Mouse (Mus musculus) hindbrain, embryonic 16.5 days (tissue): ENCODE measurements around the gene Foxr1. TPM values are rescaled to one million over a fixed set of nuclear protein-coding genes. Genes with fewer than 3 reads are reported as not detected.

Experiments used
- ATAC-seq: fragments of 200-750 bp; cut with Nextera tagmentation; 2 replicates; pipeline ENCODE4 v1.8.0; 2017; ENCODE audit warnings: moderate TSS enrichment, moderate library complexity
- H3K27ac ChIP-seq: fragments of 300-500 bp; sonication (generic); 2 replicates; pipeline ENCODE4 v1.5.1; 2014; ENCODE audit warnings: low read depth, mild to moderate bottlenecking, control low read depth, low read length, moderate library complexity
- H3K27me3 ChIP-seq: fragments of 300-500 bp; sonication (generic); replicated peaks from 2 replicates; pipeline ENCODE4 v1.6.1; 2014; ENCODE audit warnings: low read length; ENCODE audit not compliant: control insufficient read depth, insufficient read depth
- H3K36me3 ChIP-seq: fragments of 300-500 bp; sonication (generic); 2 replicates; pipeline ENCODE4 v1.6.1; 2014; ENCODE audit warnings: mild to moderate bottlenecking, low read length, moderate library complexity, mixed read lengths; ENCODE audit not compliant: control insufficient read depth, insufficient read depth
- H3K4me1 ChIP-seq: fragments of 300-500 bp; sonication (generic); 2 replicates; pipeline ENCODE4 v1.6.1; 2014; ENCODE audit warnings: low read depth, low read length; ENCODE audit not compliant: control insufficient read depth, insufficient read depth
- H3K4me2 ChIP-seq: fragments of 300-500 bp; sonication (generic); 2 replicates; pipeline ENCODE4 v1.6.1; 2014; ENCODE audit warnings: mild to moderate bottlenecking, low read length, control low read depth, moderate library complexity
- H3K4me3 ChIP-seq: fragments of 300-500 bp; sonication (generic); 2 replicates; pipeline ENCODE4 v1.5.1; 2014; ENCODE audit warnings: mild to moderate bottlenecking, low read length, control low read depth, moderate library complexity
- H3K9ac ChIP-seq: fragments of 300-500 bp; sonication (generic); 2 replicates; pipeline ENCODE4 v1.6.1; 2014; ENCODE audit warnings: low read depth, mild to moderate bottlenecking, control low read depth, low read length, moderate library complexity
- H3K9me3 ChIP-seq: fragments of 300-500 bp; sonication (generic); 2 replicates; pipeline ENCODE4 v1.6.1; 2014; ENCODE audit warnings: mild to moderate bottlenecking, low read length, moderate library complexity; ENCODE audit not compliant: control insufficient read depth
- WGBS: fragments of 180-500 bp; shearing (Covaris S2); extraction: QIAGEN DNeasy Blood & Tissue Kit; methylation state at CpG from one replicate; pipeline ENCODE4 v1.1.7; 2014; 5-methylcytosine and 5-hydroxymethylcytosine counted together
- polyA plus RNA-seq: library from polyadenylated mRNA; unstranded; fragments of >200 nt; fragmentation: Nextera tagmentation; extraction: Ambion mirVana; gene quantifications from 2 replicates; pipeline ENCODE4 v1.2.1, GENCODE M21; 2015

Foxr1 gene
- polyA plus RNA-seq, 1 experiment from 2014 or later, result not detected

DNA sequence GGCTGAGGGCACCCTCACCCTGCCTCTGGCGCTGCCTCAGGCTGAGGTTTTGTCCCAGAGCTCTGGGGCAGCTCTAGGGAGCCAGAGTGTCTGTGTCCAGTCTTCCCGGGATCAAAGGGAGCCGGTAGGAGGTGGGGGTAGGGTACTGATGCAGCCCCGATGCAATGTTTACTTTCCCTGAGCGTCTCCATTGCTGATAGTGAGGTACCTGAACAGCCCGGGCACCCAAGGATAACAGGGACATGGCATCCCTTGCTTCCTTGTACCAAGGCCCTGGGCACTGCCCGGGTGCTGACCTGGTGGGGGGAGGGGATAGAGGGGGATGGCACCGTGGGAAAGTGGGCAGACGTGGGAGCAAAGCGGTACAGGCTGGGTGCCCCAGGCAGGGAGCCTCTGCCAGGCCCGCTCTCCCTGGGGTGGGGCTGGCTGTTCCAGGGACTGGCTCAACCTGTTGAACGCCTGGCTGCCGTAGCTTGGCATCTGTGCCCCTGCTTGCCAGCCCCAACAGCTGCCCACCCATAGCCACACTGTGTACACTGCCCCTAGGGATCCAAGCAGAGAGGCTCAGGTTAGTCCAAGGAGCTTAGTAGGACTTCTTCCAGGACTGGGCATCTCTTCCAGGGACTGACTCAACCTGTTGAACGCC is 44.7 kb upstream of the Foxr1 start:
- ATAC-seq, result no peak
- Histone ChIP-seq H3K9me3 (no peaks in the 10 kb centered on the region), H3K36me3 (no peaks in the 10 kb centered on the region), H3K27me3 (no peaks in the 10 kb centered on the region), H3K27ac (peak overlapping the region; percentile 39; the same call in 1 of the 2 replicates), H3K9ac (peak overlapping the region; percentile 98), H3K4me3 (peak overlapping the region; percentile 91), H3K4me2 (peak overlapping the region; percentile 82), H3K4me1 (peaks cover 68% of the 10 kb centered on the region)
- WGBS, result 25% methylated on average over 14 of the region's 14 CpGs

DNA sequence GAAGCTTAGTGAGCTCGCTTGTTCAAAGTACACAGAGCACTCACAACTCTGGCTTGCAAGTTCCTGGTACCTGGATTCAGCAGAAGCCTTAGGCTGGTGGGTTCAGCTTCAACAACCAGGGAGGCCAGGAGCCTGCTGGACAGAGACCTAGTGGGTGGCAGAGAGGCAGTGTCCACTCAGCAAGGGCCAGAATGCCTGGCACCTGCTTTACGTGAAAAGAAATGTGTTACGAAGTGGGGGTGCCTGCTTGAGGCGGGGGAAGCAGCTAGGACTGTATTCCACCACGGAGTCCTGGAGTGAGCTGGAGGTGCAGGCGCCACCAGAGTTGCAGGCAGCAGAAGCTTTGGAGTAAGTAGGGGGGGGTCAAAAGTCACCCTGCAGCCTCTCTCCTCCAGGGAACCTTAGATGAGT is 44.2 kb upstream of the Foxr1 start:
- Histone ChIP-seq H3K4me1 (peaks cover 67% of the 10 kb centered on the region), H3K4me2 (peak overlapping the region; percentile 82), H3K27me3 (no peaks in the 10 kb centered on the region), H3K4me3 (peak overlapping the region; percentile 91), H3K36me3 (no peaks in the 10 kb centered on the region), H3K9me3 (no peaks in the 10 kb centered on the region), H3K9ac (peak overlapping the region; percentile 98), H3K27ac (no peak overlapping the region; the same call in 1 of the 2 replicates)
- 28% methylated on average over 6 of the region's 6 CpGs for WGBS
- no peak for ATAC-seq

DNA sequence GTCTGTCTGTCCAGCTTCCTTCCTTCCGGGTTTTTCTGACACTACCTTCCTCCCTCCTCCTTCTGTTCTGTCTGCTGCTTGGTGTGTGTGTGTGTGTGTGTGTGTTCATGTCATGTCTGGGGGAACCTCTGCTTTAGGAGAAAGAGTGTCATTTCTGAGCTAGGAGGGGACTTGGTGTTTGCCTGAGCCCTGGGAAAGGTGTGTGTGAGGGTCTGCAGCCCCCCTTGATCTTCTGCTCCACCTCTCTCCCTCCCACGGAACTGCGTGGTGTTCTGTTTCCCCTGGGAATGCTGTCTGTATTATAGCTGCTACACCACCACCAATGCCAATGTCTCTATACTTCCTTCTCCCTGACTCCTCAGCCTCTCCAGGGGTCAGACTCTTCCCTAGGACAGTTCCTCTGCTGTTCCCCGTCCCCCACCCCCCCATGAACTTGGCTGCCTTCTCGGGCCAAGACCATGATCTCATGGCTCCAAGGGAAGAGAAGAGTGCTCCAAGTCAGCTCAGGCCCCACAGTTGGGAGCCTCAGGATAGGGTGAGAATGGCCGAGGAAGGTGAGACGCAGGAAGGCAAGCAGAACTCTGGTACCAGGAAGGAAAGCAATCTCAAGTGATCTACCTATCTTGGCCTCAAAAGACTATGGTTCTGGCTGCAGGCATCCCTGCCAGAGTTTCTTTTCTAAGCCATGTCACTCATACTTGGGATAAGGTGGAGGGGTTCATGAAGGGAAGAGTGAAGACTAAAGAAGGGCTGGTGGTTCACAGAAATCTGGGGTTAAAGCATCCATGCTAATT is 43.6 kb upstream of the Foxr1 start:
- Histone ChIP-seq H3K27ac (no peak overlapping the region; the same call in 1 of the 2 replicates), H3K4me3 (peak overlapping the region; percentile 91), H3K4me2 (peak overlapping the region; percentile 82), H3K4me1 (peaks cover 64% of the 10 kb centered on the region), H3K9ac (peak overlapping the region; percentile 98), H3K27me3 (no peaks in the 10 kb centered on the region), H3K9me3 (no peaks in the 10 kb centered on the region), H3K36me3 (no peaks in the 10 kb centered on the region)
- ATAC-seq, result no peak
- 23% methylated on average over 7 of the region's 7 CpGs for WGBS

DNA sequence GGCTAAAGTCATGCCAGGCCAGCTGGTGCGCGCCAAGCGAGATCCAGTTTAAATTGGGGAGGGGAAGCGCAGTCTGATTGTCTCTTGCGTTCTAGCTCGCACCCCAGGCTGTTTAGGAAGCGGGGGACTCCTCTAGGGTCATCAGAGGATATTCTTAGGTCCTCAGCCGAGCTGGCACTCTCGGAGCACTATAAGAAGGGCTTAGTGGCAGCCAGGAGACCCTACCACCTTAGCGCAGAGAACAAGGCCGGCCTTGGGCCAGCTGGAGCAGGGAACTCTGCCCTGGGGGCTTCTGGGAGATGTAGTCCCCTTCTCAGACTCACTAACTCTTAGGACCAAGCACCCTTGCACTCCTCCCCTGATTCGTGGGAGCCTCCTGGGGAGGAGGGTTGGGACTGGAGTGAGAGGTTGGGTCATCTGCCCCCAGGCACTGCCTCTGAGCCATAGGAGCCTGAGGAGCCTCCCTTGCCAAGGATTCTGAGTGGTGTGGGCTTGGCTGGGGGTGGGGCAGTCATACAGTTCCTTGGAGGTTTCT is 42.6 kb upstream of the Foxr1 start:
- peak; percentile 17; the same call in 1 of the 2 replicates for ATAC-seq
- Histone ChIP-seq H3K4me1 (peaks cover 55% of the 10 kb centered on the region), H3K27ac (peak overlapping the region; percentile 98), H3K4me2 (peak overlapping the region; percentile 82), H3K9me3 (no peaks in the 10 kb centered on the region), H3K4me3 (peak overlapping the region; percentile 91), H3K9ac (peak overlapping the region; percentile 98), H3K36me3 (no peaks in the 10 kb centered on the region), H3K27me3 (no peaks in the 10 kb centered on the region)
- WGBS, result 0% methylated on average over 12 of the region's 12 CpGs

DNA sequence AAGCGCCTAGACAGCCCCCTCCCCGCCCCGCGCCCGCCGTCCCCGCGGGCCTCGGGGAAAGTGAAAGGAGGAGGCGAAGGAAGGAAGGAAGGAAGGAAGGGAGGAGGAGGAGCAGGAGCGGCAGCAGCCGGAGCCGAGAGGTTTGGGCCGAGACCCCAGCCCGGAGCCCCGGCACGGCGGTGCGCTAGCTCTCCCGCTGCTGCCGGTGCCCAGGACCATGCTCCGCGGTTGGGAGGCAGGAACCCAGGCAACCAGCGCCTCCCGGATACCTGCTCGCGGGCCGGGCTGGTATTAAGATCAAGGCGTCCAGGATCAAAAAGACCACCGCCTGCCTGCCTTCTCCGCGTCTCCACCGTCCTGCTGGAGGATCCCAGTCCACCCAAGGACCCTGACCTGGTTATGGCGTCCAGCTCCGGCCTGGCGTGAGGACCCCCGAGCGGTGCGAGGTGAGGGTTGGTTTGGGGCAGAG is 42.1 kb upstream of the Foxr1 start:
- Histone ChIP-seq H3K27me3 (no peaks in the 10 kb centered on the region), H3K27ac (peak overlapping the region; percentile 98), H3K4me1 (peaks cover 50% of the 10 kb centered on the region), H3K4me3 (peak overlapping the region; percentile 91), H3K4me2 (peak overlapping the region; percentile 82), H3K36me3 (no peaks in the 10 kb centered on the region), H3K9me3 (no peaks in the 10 kb centered on the region), H3K9ac (peak overlapping the region; percentile 98)
- 1% methylated on average over 26 of the region's 39 CpGs for WGBS
- ATAC-seq, result no peak

DNA sequence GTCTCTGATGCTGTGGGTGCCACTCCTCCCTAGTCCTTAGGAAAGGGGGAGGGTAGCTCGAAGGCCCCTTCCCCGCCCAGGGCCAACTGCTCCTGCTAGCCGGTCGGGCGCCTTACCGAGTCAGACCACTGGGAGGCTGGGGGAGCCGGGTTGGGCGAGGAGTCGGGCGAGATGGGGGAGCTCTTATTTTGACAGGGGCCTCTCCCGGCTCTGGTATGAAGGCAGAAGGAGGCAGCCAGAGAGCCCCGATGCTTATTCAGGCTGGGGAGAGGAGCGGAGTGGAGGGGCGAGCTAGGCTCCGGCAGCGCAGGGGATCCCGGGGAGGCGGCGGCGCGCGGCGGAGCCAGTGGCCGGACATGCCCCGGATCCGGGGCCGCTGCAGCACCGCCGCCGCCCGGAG is 41.6 kb upstream of the Foxr1 start, which contains the start of gene Bcl9l:
Gene Bcl9l, plus strand, starts transcription at position 274 of the 400 bp plus-strand sequence.
- Histone ChIP-seq H3K27ac (peak within 1 kb of the TSS; percentile 98), H3K4me2 (peak within 1 kb of the TSS; percentile 82), H3K4me1 (peaks cover 50% of the 10 kb centered on the region), H3K9ac (peak within 1 kb of the TSS; percentile 98), H3K4me3 (peak within 1 kb of the TSS; percentile 91), H3K27me3 (no peaks in the 10 kb centered on the region), H3K9me3 (no peaks in the 10 kb centered on the region), H3K36me3 (no peaks in the 10 kb centered on the region)
- peak; percentile 75 for ATAC-seq
- under 1% methylated on average over 21 of the region's 31 CpGs for WGBS

DNA sequence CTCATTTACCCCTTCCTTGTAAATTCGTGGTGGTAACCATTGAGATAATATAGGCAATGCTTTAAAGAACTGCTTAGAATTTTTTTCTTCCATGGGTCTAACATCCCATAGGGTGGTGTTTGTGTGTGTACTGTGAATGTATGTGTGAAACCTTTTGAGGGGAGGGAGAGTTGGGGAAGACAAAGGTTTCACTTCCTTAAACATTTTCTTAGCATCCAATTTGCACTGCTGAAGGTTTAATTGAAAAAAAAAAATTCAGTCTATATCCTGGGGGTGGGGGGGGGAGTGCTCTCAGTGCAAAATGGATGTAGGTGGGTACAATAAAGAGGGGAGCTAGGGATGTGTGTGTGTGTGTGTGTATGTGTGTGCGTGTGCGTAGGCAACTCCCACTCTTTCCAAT is 41.2 kb upstream of the Foxr1 start:
- no peak for ATAC-seq
- peak overlapping the region; percentile 98 for H3K27ac ChIP-seq
- no peaks in the 10 kb centered on the region for H3K9me3 ChIP-seq
- WGBS, result 8% methylated on average over 3 of the region's 3 CpGs
- peak overlapping the region; percentile 91 for H3K4me3 ChIP-seq
- H3K36me3 ChIP-seq, result no peaks in the 10 kb centered on the region
- no peaks in the 10 kb centered on the region for H3K27me3 ChIP-seq
- peak overlapping the region; percentile 98 for H3K9ac ChIP-seq
- H3K4me2 ChIP-seq, result peak overlapping the region; percentile 82
- H3K4me1 ChIP-seq, result peaks cover 50% of the 10 kb centered on the region

DNA sequence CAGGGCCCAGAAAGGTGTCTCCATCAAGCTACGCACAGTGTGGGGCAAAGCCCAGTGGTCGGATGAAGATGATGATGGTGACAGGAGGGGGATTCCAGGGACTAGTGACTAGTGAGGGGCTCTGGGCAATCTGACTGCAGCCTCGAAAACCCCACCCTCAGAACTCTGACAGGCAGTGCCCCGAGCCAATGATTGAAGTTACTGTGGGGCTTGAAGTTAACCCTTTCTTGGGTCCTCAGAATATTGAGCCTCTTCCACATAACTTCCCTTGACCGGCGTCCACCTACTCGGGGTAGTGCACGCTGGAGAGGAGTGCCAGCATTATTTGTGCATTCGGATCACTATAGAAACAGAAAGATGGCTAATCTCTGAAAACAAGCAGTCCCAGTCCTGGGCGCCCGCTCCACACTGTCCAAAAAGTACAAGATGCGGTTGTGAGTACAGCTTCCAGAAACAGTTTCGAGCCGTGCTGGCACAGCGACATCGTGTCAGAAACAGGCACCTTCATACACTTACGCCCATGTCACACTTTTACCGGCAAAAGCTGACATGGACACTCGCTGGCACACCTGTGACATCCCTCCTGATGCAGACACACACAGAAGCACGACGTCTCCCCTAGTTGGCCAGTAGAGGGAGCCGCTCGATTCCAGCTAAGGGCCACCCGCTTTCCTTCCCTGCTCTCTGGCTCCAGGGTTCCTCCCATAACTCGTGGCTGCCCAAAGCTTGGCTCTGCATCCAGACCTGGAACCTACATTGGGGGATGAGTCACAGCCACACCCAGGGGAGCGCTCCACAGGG is 38.9 kb upstream of the Foxr1 start:
- H3K27ac ChIP-seq, result peak overlapping the region; percentile 98
- under 1% methylated on average over 26 of the region's 26 CpGs for WGBS
- H3K4me1 ChIP-seq, result peaks cover 27% of the 10 kb centered on the region
- H3K36me3 ChIP-seq, result no peaks in the 10 kb centered on the region
- H3K27me3 ChIP-seq, result no peaks in the 10 kb centered on the region
- ATAC-seq, result peak; percentile 68
- H3K4me2 ChIP-seq, result peak overlapping the region; percentile 96
- H3K9ac ChIP-seq, result peak overlapping the region; percentile 90
- H3K9me3 ChIP-seq, result no peaks in the 10 kb centered on the region
- peak overlapping the region; percentile 65 for H3K4me3 ChIP-seq
